Mouse (Mus musculus) intestine, embryonic 15.5 days (tissue): ENCODE measurements around the gene Ube2z. TPM values are rescaled to one million over a fixed set of nuclear protein-coding genes. Genes with fewer than 3 reads are reported as not detected.

ENCODE experiments used
- ATAC-seq: fragments of 200-750 bp; cut with Nextera tagmentation; 2 replicates; pipeline ENCODE4 v1.8.0; 2017; ENCODE audit warnings: moderate TSS enrichment, moderate library complexity
- H3K27ac ChIP-seq: fragments of 300-500 bp; sonication (generic); 2 replicates; pipeline ENCODE4 v1.5.1; 2015; ENCODE audit warnings: mild to moderate bottlenecking, inconsistent platforms
- H3K27me3 ChIP-seq: fragments of 300-500 bp; sonication (generic); replicated peaks from 2 replicates; pipeline ENCODE4 v1.6.1; 2015; ENCODE audit warnings: inconsistent platforms
- H3K36me3 ChIP-seq: fragments of 300-500 bp; sonication (generic); 2 replicates; pipeline ENCODE4 v1.6.1; 2015; ENCODE audit warnings: inconsistent platforms
- H3K4me1 ChIP-seq: fragments of 300-500 bp; sonication (generic); replicated peaks from 2 replicates; pipeline ENCODE4 v1.6.1; 2015; ENCODE audit warnings: inconsistent platforms
- H3K4me2 ChIP-seq: fragments of 300-500 bp; sonication (generic); replicated peaks from 2 replicates; pipeline ENCODE4 v1.6.1; 2015; ENCODE audit warnings: mild to moderate bottlenecking, inconsistent platforms
- H3K4me3 ChIP-seq: fragments of 300-500 bp; sonication (generic); replicated peaks from 2 replicates; pipeline ENCODE4 v1.5.1; 2015; ENCODE audit warnings: inconsistent platforms
- H3K9ac ChIP-seq: fragments of 300-500 bp; sonication (generic); 2 replicates; pipeline ENCODE4 v1.6.1; 2015; ENCODE audit warnings: inconsistent platforms
- H3K9me3 ChIP-seq: fragments of 300-500 bp; sonication (generic); 2 replicates; pipeline ENCODE4 v1.6.1; 2016; ENCODE audit warnings: inconsistent platforms
- WGBS: fragments of 180-500 bp; shearing (Covaris S2); methylation state at CpG from one replicate; pipeline ENCODE4 v1.1.7; 2015; 5-methylcytosine and 5-hydroxymethylcytosine counted together
- polyA plus RNA-seq: library from polyadenylated mRNA; unstranded; fragments of >200 nt; fragmentation: Nextera tagmentation; extraction: Ambion mirVana; gene quantifications from 2 replicates; pipeline ENCODE4 v1.2.1, GENCODE M21; 2015

Gene Ube2z
- polyA plus RNA-seq, 1 experiment from 2014 or later = 35.3 TPM

DNA sequence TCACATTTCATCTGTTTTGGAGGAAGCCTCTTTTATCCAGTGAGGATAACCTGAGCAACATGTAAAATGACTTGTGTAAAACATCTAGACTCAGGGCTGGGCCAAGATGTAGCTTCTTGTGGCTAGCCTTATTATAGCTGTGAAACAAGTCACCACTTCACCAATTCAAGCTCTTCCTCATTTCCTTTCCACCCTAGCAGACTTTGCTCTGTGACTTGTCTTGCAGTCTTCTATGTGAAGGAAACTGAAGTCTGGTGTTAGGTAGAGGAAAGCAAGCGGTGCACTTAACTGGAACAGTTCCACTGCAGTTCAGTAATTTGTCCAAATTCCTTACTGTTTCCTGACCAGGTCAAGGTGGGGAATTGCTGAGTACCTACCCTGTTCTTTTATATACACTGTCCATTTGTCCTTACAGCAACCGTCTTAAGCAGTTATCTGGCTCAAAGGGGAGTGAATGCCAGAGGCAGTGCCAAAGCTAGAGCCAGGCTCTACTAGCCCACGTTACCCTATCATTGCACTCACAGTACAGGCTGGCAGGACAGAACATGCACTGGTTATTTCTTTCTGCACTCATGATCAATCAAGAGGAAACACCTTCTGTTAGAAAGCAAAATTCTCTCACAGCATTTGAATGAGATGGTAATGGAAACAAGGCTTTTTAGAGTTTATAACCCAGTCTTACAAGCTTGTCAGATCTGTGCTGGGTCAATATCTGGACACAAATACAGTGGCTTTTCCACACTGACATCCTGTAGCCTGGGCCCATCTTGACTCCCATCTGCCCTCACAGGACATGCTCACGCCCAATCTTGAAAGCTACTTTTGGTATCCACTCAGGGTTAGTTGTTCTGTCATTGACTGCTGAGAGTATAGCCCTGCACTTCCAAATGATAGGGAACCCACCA is 17.5 kb downstream of the Ube2z start:
- no peak for ATAC-seq
- Histone ChIP-seq H3K27ac (no peak overlapping the region), H3K4me2 (no peak overlapping the region), H3K27me3 (no peaks in the 10 kb centered on the region), H3K4me3 (no peak overlapping the region), H3K9ac (no peak overlapping the region), H3K9me3 (no peaks in the 10 kb centered on the region), H3K4me1 (no peaks in the 10 kb centered on the region), H3K36me3 (peaks cover 47% of the 10 kb centered on the region)
- whole genome bisulfite sequencing = 78% methylated on average over 4 of the region's 4 CpGs

DNA sequence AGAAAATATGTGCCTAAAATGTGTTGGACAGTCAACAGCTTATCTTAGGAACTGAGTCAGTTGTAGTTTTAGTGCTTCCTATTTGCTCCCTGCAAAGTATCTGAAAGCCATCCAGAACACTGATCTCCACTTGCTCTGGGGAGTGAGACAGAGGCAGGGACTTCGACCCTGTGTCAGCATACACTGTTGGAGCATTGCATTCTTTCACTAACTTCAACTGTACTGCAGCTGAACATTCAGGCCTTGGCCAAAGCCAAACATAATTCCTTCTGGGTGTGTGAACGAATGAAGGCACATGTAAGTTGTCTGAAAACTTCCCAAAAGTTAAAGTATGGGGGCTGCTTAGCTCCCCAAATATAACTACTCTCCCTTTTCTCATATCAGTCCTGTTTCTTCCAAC is 18.4 kb downstream of the Ube2z start:
- Histone ChIP-seq H3K4me1 (no peaks in the 10 kb centered on the region), H3K4me3 (no peak overlapping the region), H3K36me3 (peaks cover 42% of the 10 kb centered on the region), H3K27me3 (no peaks in the 10 kb centered on the region), H3K4me2 (no peak overlapping the region), H3K9me3 (no peaks in the 10 kb centered on the region), H3K27ac (0 out of 2 replicates have a peak overlapping the region, but pooled peaks have one; percentile 7), H3K9ac (no peak overlapping the region)
- no peak for ATAC-seq
- WGBS = 80% methylated on average over 2 of the region's 2 CpGs

DNA sequence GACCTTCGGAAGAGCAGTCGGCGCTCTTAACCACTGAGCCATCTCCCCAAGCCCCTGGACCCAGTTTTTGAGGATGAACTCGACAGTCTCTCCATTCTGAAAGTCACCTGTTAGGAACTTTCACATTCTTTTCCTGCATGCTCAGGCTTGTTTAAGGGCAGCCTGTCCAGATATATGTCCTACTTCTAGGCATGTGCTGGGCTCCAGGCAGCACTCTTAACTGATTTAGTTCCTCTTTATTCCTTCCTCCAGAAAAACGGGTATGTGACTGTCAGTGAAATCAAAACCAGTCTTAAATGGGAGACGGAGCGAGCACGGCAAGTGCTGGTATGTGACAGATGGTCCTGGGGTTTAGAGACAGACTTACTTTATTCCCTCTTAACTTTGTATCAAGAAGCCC is 19.2 kb downstream of the Ube2z start:
- peaks cover 36% of the 10 kb centered on the region for H3K36me3 ChIP-seq
- H3K4me1 ChIP-seq = no peaks in the 10 kb centered on the region
- no peak overlapping the region for H3K4me3 ChIP-seq
- H3K9ac ChIP-seq = no peak overlapping the region
- H3K9me3 ChIP-seq = no peaks in the 10 kb centered on the region
- H3K27ac ChIP-seq = no peak overlapping the region
- no peak for ATAC-seq
- no peaks in the 10 kb centered on the region for H3K27me3 ChIP-seq
- no peak overlapping the region for H3K4me2 ChIP-seq
- 86% methylated on average over 8 of the region's 8 CpGs for WGBS

DNA sequence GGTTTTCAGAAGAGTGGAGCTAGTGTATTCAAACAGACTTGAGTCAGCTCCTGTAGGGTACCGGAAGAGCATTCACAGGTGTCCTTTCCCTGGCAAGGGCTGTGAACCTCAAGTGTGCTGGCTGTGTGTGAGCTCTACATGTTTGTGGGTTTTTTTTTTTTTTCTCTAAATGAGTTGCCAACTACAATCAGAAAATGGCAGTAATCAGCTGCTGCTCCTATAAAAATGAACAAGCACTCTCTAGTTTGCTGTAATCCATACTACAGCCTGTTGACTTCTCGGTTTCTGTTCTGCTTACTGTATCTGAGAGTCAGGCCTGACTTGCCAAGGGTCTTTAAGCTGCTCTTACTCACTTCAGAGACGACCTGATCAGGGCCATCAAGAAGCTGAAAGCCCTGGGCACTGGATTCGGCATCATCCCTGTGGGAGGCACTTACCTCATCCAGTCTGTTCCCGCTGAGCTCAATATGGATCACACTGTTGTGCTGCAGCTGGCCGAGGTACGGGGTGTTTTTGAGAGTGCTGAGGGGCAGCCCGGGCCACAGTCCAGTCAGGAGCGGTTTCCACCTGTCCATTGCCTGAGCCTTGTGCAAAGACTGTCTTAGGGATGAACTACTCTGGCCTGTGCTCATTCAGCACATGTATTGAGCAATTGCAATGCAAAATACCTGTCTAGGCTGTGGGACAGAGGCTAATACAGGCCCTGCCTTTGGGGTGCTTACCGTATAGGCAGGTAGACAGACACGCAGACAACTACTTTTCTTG is 20.2 kb downstream of the Ube2z start:
- H3K36me3 ChIP-seq = peaks cover 27% of the 10 kb centered on the region
- 86% methylated on average over 11 of the region's 11 CpGs for WGBS
- H3K27me3 ChIP-seq = no peaks in the 10 kb centered on the region
- no peaks in the 10 kb centered on the region for H3K4me1 ChIP-seq
- H3K27ac ChIP-seq = no peak overlapping the region
- no peaks in the 10 kb centered on the region for H3K9me3 ChIP-seq
- no peak for ATAC-seq
- no peak overlapping the region for H3K4me2 ChIP-seq
- no peak overlapping the region for H3K4me3 ChIP-seq
- no peak overlapping the region for H3K9ac ChIP-seq

DNA sequence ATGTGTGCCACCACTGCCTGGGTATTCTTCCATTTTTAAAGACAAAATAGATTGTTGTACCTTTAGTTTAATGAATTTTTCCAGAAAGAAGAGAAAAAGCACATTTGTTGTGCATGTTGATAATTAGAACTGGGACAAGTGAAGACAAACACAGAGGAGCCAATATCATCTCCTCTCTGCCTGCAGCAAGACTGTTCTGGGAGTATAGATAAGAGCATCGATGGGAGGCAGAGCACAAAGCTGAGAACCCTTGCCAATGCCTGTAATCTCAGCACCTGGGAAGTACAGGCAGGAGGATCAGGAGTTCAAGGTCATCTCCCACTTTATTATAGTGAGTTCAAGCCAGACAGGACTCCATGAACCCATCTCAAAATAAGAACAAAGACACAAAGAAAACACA is 26.6 kb downstream of the Ube2z start:
- H3K27me3 ChIP-seq = no peaks in the 10 kb centered on the region
- no peak overlapping the region for H3K27ac ChIP-seq
- no peaks in the 10 kb centered on the region for H3K9me3 ChIP-seq
- no peak overlapping the region for H3K4me3 ChIP-seq
- H3K36me3 ChIP-seq = peaks cover 9% of the 10 kb centered on the region; the same call in 1 of the 2 replicates
- no peak overlapping the region for H3K9ac ChIP-seq
- H3K4me2 ChIP-seq = no peak overlapping the region
- WGBS = 75% methylated on average over 1 of the region's 1 CpGs
- ATAC-seq = no peak
- H3K4me1 ChIP-seq = peaks cover 6% of the 10 kb centered on the region

DNA sequence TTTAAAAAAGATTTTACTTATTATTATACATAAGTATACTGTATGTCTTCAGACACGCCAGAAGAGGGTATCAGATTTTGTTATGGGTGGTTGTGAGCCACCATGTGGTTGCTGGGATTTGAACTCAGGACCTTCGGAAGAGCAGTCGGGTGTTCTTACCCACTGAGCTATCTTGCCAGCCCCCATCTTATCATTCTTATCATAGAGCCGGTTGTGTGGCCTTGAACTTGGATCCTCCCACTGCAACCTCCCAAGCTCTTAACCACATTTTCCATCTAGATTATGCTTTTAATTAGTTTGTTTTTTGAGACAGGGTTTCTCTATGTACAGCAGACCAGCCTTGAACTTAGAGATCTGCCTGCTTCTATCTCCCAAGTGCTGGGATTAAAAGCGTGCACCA is 27.7 kb downstream of the Ube2z start:
- Histone ChIP-seq H3K36me3 (peaks cover 9% of the 10 kb centered on the region; the same call in 1 of the 2 replicates), H3K4me1 (peaks cover 6% of the 10 kb centered on the region), H3K9me3 (no peaks in the 10 kb centered on the region), H3K4me2 (no peak overlapping the region), H3K9ac (no peak overlapping the region), H3K27ac (no peak overlapping the region), H3K27me3 (no peaks in the 10 kb centered on the region), H3K4me3 (no peak overlapping the region)
- 81% methylated on average over 5 of the region's 5 CpGs for WGBS
- ATAC-seq = no peak

DNA sequence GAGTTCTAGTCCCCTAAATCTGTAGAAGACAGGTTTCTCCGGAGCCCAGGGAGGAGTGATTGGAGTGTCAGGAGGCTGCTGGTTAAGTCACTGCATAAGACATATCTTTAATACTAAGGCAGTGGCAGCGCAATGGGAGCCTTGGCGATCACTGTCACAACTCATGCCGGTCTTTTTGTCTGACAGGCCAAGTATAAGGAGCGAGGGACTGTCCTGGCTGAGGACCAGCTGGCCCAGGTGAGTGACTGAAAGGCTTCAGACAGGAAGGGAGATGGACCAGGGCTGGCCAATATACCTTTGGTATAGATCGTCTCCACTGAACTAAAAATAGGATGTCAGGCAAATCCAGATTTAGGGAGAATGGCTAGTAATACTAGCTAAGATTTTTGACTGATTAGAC is 30.1 kb downstream of the Ube2z start:
- peak; percentile 26 for ATAC-seq
- Histone ChIP-seq H3K36me3 (peaks cover 9% of the 10 kb centered on the region; the same call in 1 of the 2 replicates), H3K4me2 (peak overlapping the region; percentile 87), H3K4me3 (peak overlapping the region; percentile 82), H3K4me1 (peaks cover 6% of the 10 kb centered on the region), H3K27ac (no peak overlapping the region), H3K9ac (peak overlapping the region; percentile 73), H3K9me3 (no peaks in the 10 kb centered on the region), H3K27me3 (no peaks in the 10 kb centered on the region)
- WGBS = 4% methylated on average over 6 of the region's 6 CpGs

DNA sequence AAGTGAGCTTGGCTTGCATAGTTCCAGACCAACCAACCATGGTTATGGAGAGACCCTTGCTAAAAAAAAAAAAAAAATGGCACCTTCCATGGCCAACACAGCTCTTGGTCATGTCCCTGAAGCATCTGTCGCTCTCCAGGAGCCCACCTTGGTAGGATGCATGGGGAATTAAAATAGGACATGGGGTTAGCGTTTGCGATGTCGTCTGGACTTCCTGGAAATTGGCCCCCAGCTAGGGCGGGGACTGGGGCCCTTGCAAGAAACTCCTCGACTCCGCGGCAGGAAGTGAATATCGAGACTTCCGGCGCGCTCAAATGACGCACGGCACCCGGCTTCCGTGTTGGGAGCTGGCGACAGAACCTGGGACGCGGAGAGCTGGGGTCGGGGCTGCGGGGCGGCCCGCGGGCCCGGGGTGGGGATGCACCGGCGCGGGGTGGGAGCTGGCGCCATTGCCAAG is 30.6 kb downstream of the Ube2z start, which contains the start of gene Snf8:
Gene Snf8 (plus strand): TSS at position 290 of the 457 bp plus-strand sequence.
- Histone ChIP-seq H3K36me3 (peaks cover 9% of the 10 kb centered on the region; the same call in 1 of the 2 replicates), H3K27ac (0 out of 2 replicates have a peak within 1 kb of the TSS, but pooled peaks have one; percentile 56), H3K4me1 (peaks cover 6% of the 10 kb centered on the region), H3K9ac (peak within 1 kb of the TSS; percentile 73), H3K9me3 (no peaks in the 10 kb centered on the region), H3K4me2 (peak within 1 kb of the TSS; percentile 87), H3K4me3 (peak within 1 kb of the TSS; percentile 82), H3K27me3 (no peaks in the 10 kb centered on the region)
- peak; percentile 85 for ATAC-seq
- WGBS = under 1% methylated on average over 29 of the region's 29 CpGs

DNA sequence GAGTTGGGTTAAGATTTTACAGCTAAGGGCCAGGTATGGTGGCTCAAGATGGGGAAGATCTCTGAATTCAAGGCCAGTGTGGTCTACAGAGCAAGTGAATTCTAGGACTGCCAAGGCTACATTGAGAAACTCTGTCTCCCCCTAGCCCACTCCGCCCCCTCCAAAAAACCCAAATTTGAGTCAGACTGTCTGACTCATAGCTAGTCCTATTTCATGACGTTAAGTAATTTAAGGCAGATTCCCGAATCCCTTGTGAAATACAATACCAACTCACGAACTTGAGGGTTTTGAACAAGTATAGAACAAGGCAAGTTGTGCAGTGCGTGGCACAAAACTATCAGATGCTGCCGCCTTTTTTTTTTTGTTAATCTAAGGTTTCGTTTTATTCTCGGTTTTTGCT is 31.1 kb downstream of the Ube2z start:
- peak overlapping the region; percentile 73; the same call in 1 of the 2 replicates for H3K9ac ChIP-seq
- H3K9me3 ChIP-seq = no peaks in the 10 kb centered on the region
- no peak overlapping the region for H3K27ac ChIP-seq
- peak overlapping the region; percentile 87 for H3K4me2 ChIP-seq
- H3K4me3 ChIP-seq = peak overlapping the region; percentile 82
- H3K4me1 ChIP-seq = peaks cover 6% of the 10 kb centered on the region
- ATAC-seq = no peak
- 48% methylated on average over 8 of the region's 8 CpGs for WGBS
- H3K27me3 ChIP-seq = no peaks in the 10 kb centered on the region
- H3K36me3 ChIP-seq = peaks cover 5% of the 10 kb centered on the region; the same call in 1 of the 2 replicates

DNA sequence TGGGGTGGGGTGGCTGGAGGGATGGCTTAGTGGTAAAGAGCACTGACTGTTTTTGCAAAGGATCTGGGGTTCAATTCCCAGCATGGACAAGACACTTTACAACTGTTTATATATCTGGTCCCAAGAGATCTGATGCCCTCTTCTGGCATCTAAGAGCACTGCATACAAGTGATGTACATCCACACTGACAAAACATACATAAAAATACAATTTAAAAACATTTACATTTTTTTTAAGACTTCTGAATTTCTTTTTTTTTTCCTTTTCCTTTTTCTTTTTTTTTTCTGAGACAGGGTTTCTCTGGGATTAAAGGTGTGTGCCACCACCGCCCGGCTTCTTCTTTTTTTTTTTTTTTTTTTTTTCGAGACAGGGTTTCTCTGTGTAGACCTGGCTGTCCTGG is 31.9 kb downstream of the Ube2z start:
- WGBS = 100% methylated on average over 3 of the region's 3 CpGs
- no peaks in the 10 kb centered on the region for H3K9me3 ChIP-seq
- no peaks in the 10 kb centered on the region for H3K27me3 ChIP-seq
- ATAC-seq = no peak
- peaks cover 2% of the 10 kb centered on the region; the same call in 1 of the 2 replicates for H3K36me3 ChIP-seq
- H3K4me3 ChIP-seq = no peak overlapping the region
- peaks cover 6% of the 10 kb centered on the region for H3K4me1 ChIP-seq
- no peak overlapping the region for H3K27ac ChIP-seq
- no peak overlapping the region for H3K4me2 ChIP-seq
- no peak overlapping the region for H3K9ac ChIP-seq

DNA sequence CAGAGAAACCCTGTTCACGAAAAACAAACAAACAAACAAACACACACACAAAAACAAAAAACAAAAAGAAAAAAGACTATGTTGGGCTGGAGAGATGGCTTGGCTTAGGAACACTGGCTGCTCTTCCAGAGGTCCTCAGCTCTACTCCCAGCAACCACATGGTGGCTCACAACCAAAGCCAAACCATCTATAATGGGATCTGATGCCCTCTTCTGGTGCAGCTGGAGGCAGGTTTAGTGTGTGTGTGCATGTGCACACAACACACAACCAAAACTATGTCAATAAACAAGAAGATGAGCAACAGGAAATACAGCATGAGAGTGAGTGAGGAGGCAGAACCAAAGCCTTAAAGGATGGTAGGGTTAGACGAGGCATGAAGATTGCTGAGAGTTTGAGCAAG is 33.5 kb downstream of the Ube2z start:
- no peak overlapping the region for H3K4me2 ChIP-seq
- WGBS = 80% methylated on average over 2 of the region's 2 CpGs
- H3K4me1 ChIP-seq = peaks cover 6% of the 10 kb centered on the region
- ATAC-seq = no peak
- H3K27ac ChIP-seq = no peak overlapping the region
- H3K4me3 ChIP-seq = no peak overlapping the region
- no peak overlapping the region for H3K9ac ChIP-seq
- H3K36me3 ChIP-seq = no peaks in the 10 kb centered on the region
- no peaks in the 10 kb centered on the region for H3K9me3 ChIP-seq
- H3K27me3 ChIP-seq = no peaks in the 10 kb centered on the region

DNA sequence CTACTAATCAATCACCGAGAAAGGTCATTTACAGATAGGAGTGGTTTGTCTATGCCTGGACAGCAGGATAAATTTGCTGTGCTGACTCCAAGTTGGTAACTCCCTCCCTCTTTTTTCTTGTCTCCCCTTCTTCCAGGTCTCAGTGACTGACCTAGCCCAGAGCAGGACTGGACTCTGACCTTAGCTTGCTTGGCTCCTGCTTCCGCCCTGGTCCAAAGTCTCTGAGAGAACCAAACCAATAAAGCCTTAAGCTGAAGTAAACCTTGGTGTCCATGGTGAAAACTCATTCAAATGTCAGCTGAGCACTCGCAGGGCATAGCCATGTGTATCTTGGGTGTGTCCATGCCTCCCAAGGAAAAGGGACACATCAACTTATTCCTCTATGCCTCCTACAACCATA is 34.6 kb downstream of the Ube2z start:
- H3K4me3 ChIP-seq = no peak overlapping the region
- no peaks in the 10 kb centered on the region for H3K9me3 ChIP-seq
- H3K27me3 ChIP-seq = no peaks in the 10 kb centered on the region
- H3K27ac ChIP-seq = peak overlapping the region; percentile 41; the same call in 1 of the 2 replicates
- no peak overlapping the region for H3K9ac ChIP-seq
- peak; percentile 91 for ATAC-seq
- H3K4me1 ChIP-seq = peaks cover 4% of the 10 kb centered on the region
- H3K4me2 ChIP-seq = no peak overlapping the region
- 71% methylated on average over 3 of the region's 3 CpGs for WGBS
- no peaks in the 10 kb centered on the region for H3K36me3 ChIP-seq
